Mouse (Mus musculus) heart, embryonic 14.5 days (tissue): Measurements from ENCODE around the gene Dync1i1. TPM values are rescaled to one million over a fixed set of nuclear protein-coding genes. Genes with fewer than 3 reads are reported as not detected.
"Not testable (repeated sequence)": the region's sequence is repeated elsewhere in the genome, so short reads cannot be mapped to it uniquely, and the experiment has no call there.

Experiments
- ATAC-seq: fragments of 200-750 bp; cut with Nextera tagmentation; 2 replicates; pipeline ENCODE4 v1.8.0; 2017; ENCODE audit warnings: low read depth, moderate TSS enrichment; ENCODE audit not compliant: insufficient number of reproducible peaks, insufficient read depth, low FRiP score
- H3K27ac ChIP-seq, 2 experiments: fragments of 200-500 bp in 1 of 2; fragments of 300-500 bp in 1 of 2; sonication (generic) in 1 of 2; replicated peaks in 1 of 2; 2 replicates each; pipeline ENCODE4 v1.5.1; 2012 to 2014; ENCODE audit warnings: low read depth in 2 of 2, low read length in 2 of 2, control low read depth in 1 of 2, mild to moderate bottlenecking in 1 of 2, mixed read lengths in 1 of 2; ENCODE audit not compliant: control insufficient read depth in 1 of 2, insufficient read depth in 1 of 2
- H3K27me3 ChIP-seq: fragments of 300-500 bp; sonication (generic); 2 replicates; pipeline ENCODE4 v1.6.1; 2014; ENCODE audit warnings: mild to moderate bottlenecking, low read length, control low read depth; ENCODE audit not compliant: control insufficient read depth, insufficient read depth
- H3K36me3 ChIP-seq: fragments of 300-500 bp; sonication (generic); 2 replicates; pipeline ENCODE4 v1.6.1; 2014; ENCODE audit warnings: mild to moderate bottlenecking, control low read depth, low read length, mixed read lengths; ENCODE audit not compliant: control insufficient read depth, insufficient read depth
- H3K4me1 ChIP-seq, 2 experiments: fragments of 200-500 bp in 1 of 2; fragments of 300-500 bp in 1 of 2; sonication (generic) in 1 of 2; 2 replicates each; pipeline ENCODE4 v1.6.1; 2012 to 2014; ENCODE audit warnings: low read length in 2 of 2, control low read depth in 1 of 2, mixed read lengths in 1 of 2; ENCODE audit not compliant: control insufficient read depth in 2 of 2, insufficient read depth in 2 of 2
- H3K4me2 ChIP-seq: fragments of 300-500 bp; sonication (generic); 2 replicates; pipeline ENCODE4 v1.6.1; 2014; ENCODE audit warnings: mild to moderate bottlenecking, low read length
- H3K4me3 ChIP-seq, 2 experiments: fragments of 200-500 bp in 1 of 2; fragments of 300-500 bp in 1 of 2; sonication (generic) in 1 of 2; 2 replicates each; pipeline ENCODE4 v1.5.1; 2012 to 2014; ENCODE audit warnings: low read length in 2 of 2, mild to moderate bottlenecking in 2 of 2, control low read depth in 1 of 2, low read depth in 1 of 2, moderate library complexity in 1 of 2; ENCODE audit not compliant: control insufficient read depth in 1 of 2, insufficient read depth in 1 of 2
- H3K9ac ChIP-seq: fragments of 300-500 bp; sonication (generic); 2 replicates; pipeline ENCODE4 v1.6.1; 2014; ENCODE audit warnings: mild to moderate bottlenecking, low read length
- H3K9me3 ChIP-seq: fragments of 300-500 bp; sonication (generic); 2 replicates; pipeline ENCODE4 v1.6.1; 2016; ENCODE audit warnings: low read length, control low read depth; ENCODE audit not compliant: control insufficient read depth
- WGBS: fragments of 180-500 bp; shearing (Covaris S2); extraction: QIAGEN DNeasy Blood & Tissue Kit; methylation state at CpG from one replicate; pipeline ENCODE4 v1.1.7; 2014; 5-methylcytosine and 5-hydroxymethylcytosine counted together
- polyA plus RNA-seq: library from polyadenylated mRNA; unstranded; fragments of >200 nt; fragmentation: Nextera tagmentation; extraction: Ambion mirVana; gene quantifications from 2 replicates; pipeline ENCODE4 v1.2.1, GENCODE M21; 2014

Dync1i1 gene
- polyA plus RNA-seq, 1 experiment from 2014 or later: 3.3 TPM

- H3K4me2 ChIP-seq: no peak overlapping the region
- WGBS: 63% methylated on average over 2 of the region's 2 CpGs
- no peak overlapping the region for H3K9ac ChIP-seq
- H3K36me3 ChIP-seq: no peaks in the 10 kb centered on the region
- no peaks in the 10 kb centered on the region for H3K9me3 ChIP-seq
- H3K27ac ChIP-seq: no peak overlapping the region
- no peaks in the 10 kb centered on the region for H3K4me1 ChIP-seq
- ATAC-seq: no peak
- H3K27me3 ChIP-seq: no peaks in the 10 kb centered on the region
- H3K4me3 ChIP-seq: no peak overlapping the region
These were observed 6.5 kb upstream of the Dync1i1 start for GRCm38 (mm10) chr6:5718955-5719354.

GRCm38 (mm10) chr6:5720716-5721115, 4.7 kb upstream of the Dync1i1 start:
- H3K4me3 ChIP-seq, ATAC-seq, H3K9ac ChIP-seq, H3K27ac ChIP-seq, H3K27me3 ChIP-seq, H3K36me3 ChIP-seq, H3K9me3 ChIP-seq, H3K4me1 ChIP-seq, H3K4me2 ChIP-seq: not testable (repeated sequence)

GRCm38 (mm10) chr6:5723986-5724385, 1.5 kb upstream of the Dync1i1 start:
- Histone ChIP-seq H3K4me1 (peaks cover 2 to 10% of the 10 kb centered on the region in 2 experiments; a peak in 3 of 4 replicates), H3K27ac (no peak overlapping the region), H3K4me3 (no peak overlapping the region), H3K9ac (no peak overlapping the region), H3K9me3 (no peaks in the 10 kb centered on the region), H3K27me3 (0 out of 2 replicates have a peak, but pooled peaks cover 5% of the 10 kb centered on the region), H3K4me2 (no peak overlapping the region), H3K36me3 (no peaks in the 10 kb centered on the region)
- no peak for ATAC-seq
- 67% methylated on average over 1 of the region's 1 CpGs for WGBS

- H3K27me3 ChIP-seq: 0 out of 2 replicates have a peak, but pooled peaks cover 5% of the 10 kb centered on the region
- H3K4me2 ChIP-seq: peak overlapping the region; percentile 86
- no peak for ATAC-seq
- H3K4me1 ChIP-seq: peaks cover 2 to 10% of the 10 kb centered on the region in 2 experiments; a peak in 3 of 4 replicates
- H3K27ac ChIP-seq: no peak overlapping the region
- no peaks in the 10 kb centered on the region for H3K9me3 ChIP-seq
- peak overlapping the region; percentile 49 to 53 for H3K4me3 ChIP-seq
- H3K9ac ChIP-seq: peak overlapping the region; percentile 64
- no peaks in the 10 kb centered on the region for H3K36me3 ChIP-seq
- WGBS: 2% methylated on average over 10 of the region's 10 CpGs
These were observed 815 bp downstream of the Dync1i1 start for GRCm38 (mm10) chr6:5726237-5726670.

- WGBS: 84% methylated on average over 3 of the region's 3 CpGs
These were observed 7.8 kb downstream of the Dync1i1 start for GRCm38 (mm10) chr6:5733217-5733616.

GRCm38 (mm10) chr6:5734398-5734797, 9.0 kb downstream of the Dync1i1 start:
- Histone ChIP-seq H3K27ac (no peak overlapping the region), H3K4me3 (no peak overlapping the region), H3K9me3 (no peaks in the 10 kb centered on the region), H3K27me3 (no peaks in the 10 kb centered on the region), H3K4me1 (no peaks in the 10 kb centered on the region), H3K9ac (no peak overlapping the region), H3K36me3 (no peaks in the 10 kb centered on the region), H3K4me2 (no peak overlapping the region)
- ATAC-seq: no peak

More at GRCm38 (mm10) chr6:5733217-5733616, 7.8 kb downstream of the Dync1i1 start:
- H3K9me3 ChIP-seq: no peaks in the 10 kb centered on the region
- no peaks in the 10 kb centered on the region for H3K4me1 ChIP-seq
- no peaks in the 10 kb centered on the region for H3K27me3 ChIP-seq
- no peak overlapping the region for H3K4me3 ChIP-seq
- no peak for ATAC-seq
- H3K36me3 ChIP-seq: no peaks in the 10 kb centered on the region
- no peak overlapping the region for H3K9ac ChIP-seq
- no peak overlapping the region for H3K27ac ChIP-seq
- no peak overlapping the region for H3K4me2 ChIP-seq

- ATAC-seq: no peak
- H3K27ac ChIP-seq: no peak overlapping the region
- H3K4me1 ChIP-seq: no peaks in the 10 kb centered on the region
- no peaks in the 10 kb centered on the region for H3K9me3 ChIP-seq
- no peak overlapping the region for H3K4me2 ChIP-seq
- H3K27me3 ChIP-seq: no peaks in the 10 kb centered on the region
- no peak overlapping the region for H3K4me3 ChIP-seq
- no peaks in the 10 kb centered on the region for H3K36me3 ChIP-seq
- no peak overlapping the region for H3K9ac ChIP-seq
- WGBS: 83% methylated on average over 1 of the region's 1 CpGs
These were observed 9.4 kb downstream of the Dync1i1 start for GRCm38 (mm10) chr6:5734862-5735261.

GRCm38 (mm10) chr6:5739711-5740110, 14.3 kb downstream of the Dync1i1 start:
- Histone ChIP-seq H3K4me3 (no peak overlapping the region), H3K27me3 (no peaks in the 10 kb centered on the region), H3K4me2 (no peak overlapping the region), H3K9me3 (no peaks in the 10 kb centered on the region), H3K4me1 (no peaks in the 10 kb centered on the region), H3K9ac (no peak overlapping the region), H3K27ac (no peak overlapping the region), H3K36me3 (no peaks in the 10 kb centered on the region)
- ATAC-seq: no peak
- 74% methylated on average over 7 of the region's 7 CpGs for WGBS
